Mouse (Mus musculus): ENCODE data around the gene Ash1l. TPM values are rescaled to one million over a fixed set of nuclear protein-coding genes. Genes with fewer than 3 reads are reported as not detected.

Ash1l gene
- polyA plus RNA-seq, 1 experiment from 2014 or later: 24.6 TPM

- Histone ChIP-seq H3K27me3 (replicated peaks; ENCODE audit: control insufficient read depth, insufficient read depth, low read length) (no peaks in the 10 kb centered on the region), H3K4me3 (replicated peaks; ENCODE audit: low read length) (no peak overlapping the region), H3K27ac (ENCODE audit: low read length) (no peak overlapping the region), H3K9me3 (ENCODE audit: control insufficient read depth, low read length) (no peaks in the 10 kb centered on the region), H3K4me2 (ENCODE audit: low read length) (no peak overlapping the region), H3K4me1 (replicated peaks; ENCODE audit: control insufficient read depth, insufficient read depth, low read length) (peaks cover 7% of the 10 kb centered on the region), H3K36me3 (ENCODE audit: control insufficient read depth, insufficient read depth) (peaks cover 9% of the 10 kb centered on the region), H3K9ac (replicated peaks; ENCODE audit: low read depth, low read length) (no peak overlapping the region)
- WGBS: 84% methylated on average over 12 of the region's 12 CpGs
- ATAC-seq: no peak
These were observed 134.3 kb downstream of the Ash1l start for GRCm38 (mm10) chr3:89084654-89085190.

GRCm38 (mm10) chr3:89087338-89088110 lies 137.1 kb downstream of the Ash1l start:
- Histone ChIP-seq H3K4me1 (replicated peaks; ENCODE audit: control insufficient read depth, insufficient read depth, low read length) (peaks cover 20% of the 10 kb centered on the region), H3K4me3 (replicated peaks; ENCODE audit: low read length) (no peak overlapping the region), H3K36me3 (ENCODE audit: control insufficient read depth, insufficient read depth) (peaks cover 9% of the 10 kb centered on the region), H3K9ac (replicated peaks; ENCODE audit: low read depth, low read length) (no peak overlapping the region), H3K27ac (ENCODE audit: low read length) (no peak overlapping the region), H3K27me3 (replicated peaks; ENCODE audit: control insufficient read depth, insufficient read depth, low read length) (no peaks in the 10 kb centered on the region), H3K4me2 (ENCODE audit: low read length) (no peak overlapping the region), H3K9me3 (ENCODE audit: control insufficient read depth, low read length) (no peaks in the 10 kb centered on the region)
- 35% methylated on average over 21 of the region's 21 CpGs for WGBS
- ATAC-seq: no peak

GRCm38 (mm10) chr3:89088974-89089373 lies 138.6 kb downstream of the Ash1l start:
- H3K9ac ChIP-seq (replicated peaks; ENCODE audit: low read depth, low read length): no peak overlapping the region
- no peak overlapping the region for H3K27ac ChIP-seq (ENCODE audit: low read length)
- H3K36me3 ChIP-seq (ENCODE audit: control insufficient read depth, insufficient read depth): peaks cover 9% of the 10 kb centered on the region
- ATAC-seq: no peak
- H3K27me3 ChIP-seq (replicated peaks; ENCODE audit: control insufficient read depth, insufficient read depth, low read length): no peaks in the 10 kb centered on the region
- WGBS: 74% methylated on average over 14 of the region's 14 CpGs
- H3K4me2 ChIP-seq (ENCODE audit: low read length): no peak overlapping the region; the same call in 1 of the 2 replicates
- H3K9me3 ChIP-seq (ENCODE audit: control insufficient read depth, low read length): no peaks in the 10 kb centered on the region
- no peak overlapping the region; the same call in 1 of the 2 replicates for H3K4me3 ChIP-seq (replicated peaks; ENCODE audit: low read length)
- peaks cover 23% of the 10 kb centered on the region for H3K4me1 ChIP-seq (replicated peaks; ENCODE audit: control insufficient read depth, insufficient read depth, low read length)

GRCm38 (mm10) chr3:89089882-89090591 lies 139.6 kb downstream of the Ash1l start:
- H3K4me3 ChIP-seq (replicated peaks; ENCODE audit: low read length): peak overlapping the region; percentile 62
- H3K9ac ChIP-seq (replicated peaks; ENCODE audit: low read depth, low read length): peak overlapping the region; percentile 71
- peaks cover 6% of the 10 kb centered on the region for H3K36me3 ChIP-seq (ENCODE audit: control insufficient read depth, insufficient read depth)

GRCm38 (mm10) chr3:89090694-89091655 lies 140.6 kb downstream of the Ash1l start:
- peak overlapping the region; percentile 97 for H3K4me2 ChIP-seq (ENCODE audit: low read length)
- no peaks in the 10 kb centered on the region for H3K27me3 ChIP-seq (replicated peaks; ENCODE audit: control insufficient read depth, insufficient read depth, low read length)
- H3K4me3 ChIP-seq (replicated peaks; ENCODE audit: low read length): peak overlapping the region; percentile 62
- H3K9me3 ChIP-seq (ENCODE audit: control insufficient read depth, low read length): no peaks in the 10 kb centered on the region
- peaks cover 9% of the 10 kb centered on the region for H3K36me3 ChIP-seq (ENCODE audit: control insufficient read depth, insufficient read depth)
- peak overlapping the region; percentile 71 for H3K9ac ChIP-seq (replicated peaks; ENCODE audit: low read depth, low read length)
- WGBS: 0% methylated on average over 62 of the region's 74 CpGs
- H3K27ac ChIP-seq (ENCODE audit: low read length): peak overlapping the region; percentile 52
- peak; percentile 45 for ATAC-seq
- H3K4me1 ChIP-seq (replicated peaks; ENCODE audit: control insufficient read depth, insufficient read depth, low read length): peaks cover 23% of the 10 kb centered on the region

More at GRCm38 (mm10) chr3:89089882-89090591, 139.6 kb downstream of the Ash1l start:
- Histone ChIP-seq H3K4me2 (ENCODE audit: low read length) (peak overlapping the region; percentile 97), H3K27me3 (replicated peaks; ENCODE audit: control insufficient read depth, insufficient read depth, low read length) (no peaks in the 10 kb centered on the region), H3K4me1 (replicated peaks; ENCODE audit: control insufficient read depth, insufficient read depth, low read length) (peaks cover 23% of the 10 kb centered on the region), H3K27ac (ENCODE audit: low read length) (peak overlapping the region; percentile 10), H3K9me3 (ENCODE audit: control insufficient read depth, low read length) (no peaks in the 10 kb centered on the region)
- peak; percentile 67 for ATAC-seq
- WGBS: 1% methylated on average over 40 of the region's 40 CpGs

GRCm38 (mm10) chr3:89091811-89092508 lies 141.5 kb downstream of the Ash1l start:
- peaks cover 23% of the 10 kb centered on the region for H3K4me1 ChIP-seq (replicated peaks; ENCODE audit: control insufficient read depth, insufficient read depth, low read length)
- peak overlapping the region; percentile 62 for H3K4me3 ChIP-seq (replicated peaks; ENCODE audit: low read length)
- peak overlapping the region; percentile 97 for H3K4me2 ChIP-seq (ENCODE audit: low read length)
- no peaks in the 10 kb centered on the region for H3K27me3 ChIP-seq (replicated peaks; ENCODE audit: control insufficient read depth, insufficient read depth, low read length)
- ATAC-seq: no peak
- H3K36me3 ChIP-seq (ENCODE audit: control insufficient read depth, insufficient read depth): peaks cover 8% of the 10 kb centered on the region
- no peaks in the 10 kb centered on the region for H3K9me3 ChIP-seq (ENCODE audit: control insufficient read depth, low read length)
- H3K27ac ChIP-seq (ENCODE audit: low read length): 0 out of 2 replicates have a peak overlapping the region, but pooled peaks have one; percentile 2
- peak overlapping the region; percentile 71 for H3K9ac ChIP-seq (replicated peaks; ENCODE audit: low read depth, low read length)
- 13% methylated on average over 20 of the region's 20 CpGs for WGBS

- H3K9me3 ChIP-seq (ENCODE audit: control insufficient read depth, low read length): no peaks in the 10 kb centered on the region
- WGBS: 22% methylated on average over 11 of the region's 11 CpGs
- no peaks in the 10 kb centered on the region for H3K27me3 ChIP-seq (replicated peaks; ENCODE audit: control insufficient read depth, insufficient read depth, low read length)
- peak overlapping the region; percentile 97 for H3K4me2 ChIP-seq (ENCODE audit: low read length)
- H3K9ac ChIP-seq (replicated peaks; ENCODE audit: low read depth, low read length): peak overlapping the region; percentile 71
- peak overlapping the region; percentile 62 for H3K4me3 ChIP-seq (replicated peaks; ENCODE audit: low read length)
- H3K27ac ChIP-seq (ENCODE audit: low read length): peak overlapping the region; percentile 74
- H3K4me1 ChIP-seq (replicated peaks; ENCODE audit: control insufficient read depth, insufficient read depth, low read length): peaks cover 22% of the 10 kb centered on the region
- H3K36me3 ChIP-seq (ENCODE audit: control insufficient read depth, insufficient read depth): peaks cover 10% of the 10 kb centered on the region
- ATAC-seq: peak; percentile 19
These were observed 142.2 kb downstream of the Ash1l start for GRCm38 (mm10) chr3:89092509-89093090.

- Histone ChIP-seq H3K9ac (replicated peaks; ENCODE audit: low read depth, low read length) (peak within 1 kb of the TSS; percentile 71), H3K4me3 (replicated peaks; ENCODE audit: low read length) (peak within 1 kb of the TSS; percentile 62), H3K27me3 (replicated peaks; ENCODE audit: control insufficient read depth, insufficient read depth, low read length) (no peaks in the 10 kb centered on the region), H3K4me2 (ENCODE audit: low read length) (peak within 1 kb of the TSS; percentile 97), H3K4me1 (replicated peaks; ENCODE audit: control insufficient read depth, insufficient read depth, low read length) (peaks cover 19% of the 10 kb centered on the region), H3K27ac (ENCODE audit: low read length) (peak within 1 kb of the TSS; percentile 74), H3K36me3 (ENCODE audit: control insufficient read depth, insufficient read depth) (peaks cover 12% of the 10 kb centered on the region), H3K9me3 (ENCODE audit: control insufficient read depth, low read length) (no peaks in the 10 kb centered on the region)
- ATAC-seq: peak; percentile 87
- 1% methylated on average over 18 of the region's 18 CpGs for WGBS
These were observed 142.8 kb downstream of the Ash1l start, which contains the start of gene Rusc1 for GRCm38 (mm10) chr3:89093175-89093574. Rusc1 (minus strand) TSS chr3:89093311.

Data from forebrain, embryonic 16.5 days (tissue).